8 mouse cellular contexts compared by ENCODE assay signal in genomic region chr9:21752252-21752792, GRCm38 (mm10). TPM values are rescaled to one million over a fixed set of nuclear protein-coding genes. Genes with fewer than 3 reads are reported as not detected.
A peak's percentile ranks its signal among the peaks of the same experiment; 100 is the strongest.
DNase-seq lines count a peak whose midpoint lies in the region; ATAC-seq lines count a peak whose summit lies in the region.

No protein-coding gene starts in this region.

- peak; percentile 38; the same call in 1 of the 2 replicates for ATAC-seq in heart, embryonic 15.5 days (replicated peaks; ENCODE audit: insufficient number of reproducible peaks, insufficient read depth, low FRiP score, low read depth)

- WGBS in embryonic facial prominence, embryonic 10.5 days: 55% methylated on average over 10 of the region's 10 CpGs
- 27% methylated on average over 10 of the region's 10 CpGs for whole genome bisulfite sequencing in heart, embryonic 15.5 days
- 64% methylated on average over 10 of the region's 10 CpGs for WGBS in limb, embryonic 10.5 days

- H3K4me1 ChIP-seq in embryonic facial prominence, embryonic 10.5 days: peaks cover 19% of the 10 kb centered on the region
- peaks cover 56% of the 10 kb centered on the region for H3K4me1 ChIP-seq in heart, embryonic 15.5 days (replicated peaks)
- H3K4me1 ChIP-seq in limb, embryonic 10.5 days: peaks cover 15% of the 10 kb centered on the region

- no peaks in the 10 kb centered on the region for H3K27me3 ChIP-seq in embryonic facial prominence, embryonic 10.5 days (replicated peaks; ENCODE audit: low read depth, poor library complexity, severe bottlenecking)
- H3K27me3 ChIP-seq in heart, embryonic 15.5 days: no peaks in the 10 kb centered on the region
- no peaks in the 10 kb centered on the region for H3K27me3 ChIP-seq in limb, embryonic 10.5 days (ENCODE audit: low read depth, poor library complexity, severe bottlenecking)

- H3K9ac ChIP-seq in heart, embryonic 15.5 days: peak overlapping the region; percentile 26; the same call in 1 of the 2 replicates

- H3K9me3 ChIP-seq in embryonic facial prominence, embryonic 10.5 days: no peaks in the 10 kb centered on the region
- no peaks in the 10 kb centered on the region for H3K9me3 ChIP-seq in heart, embryonic 15.5 days (replicated peaks)
- H3K9me3 ChIP-seq in limb, embryonic 10.5 days (replicated peaks): no peaks in the 10 kb centered on the region

- H3K4me2 ChIP-seq in heart, embryonic 15.5 days: no peak overlapping the region

- peaks cover 78% of the 10 kb centered on the region for H3K36me3 ChIP-seq in embryonic facial prominence, embryonic 10.5 days (replicated peaks)
- H3K36me3 ChIP-seq in heart, embryonic 15.5 days: peaks cover 7% of the 10 kb centered on the region; the same call in 1 of the 2 replicates
- H3K36me3 ChIP-seq in limb, embryonic 10.5 days: peaks cover 78% of the 10 kb centered on the region

- H3K4me3 ChIP-seq in embryonic facial prominence, embryonic 10.5 days: no peak overlapping the region
- H3K4me3 ChIP-seq in heart, embryonic 15.5 days: no peak overlapping the region
- H3K4me3 ChIP-seq in limb, embryonic 10.5 days: no peak overlapping the region

- peak overlapping the region; percentile 40 for H3K27ac ChIP-seq in embryonic facial prominence, embryonic 10.5 days (replicated peaks)
- H3K27ac ChIP-seq in heart, embryonic 15.5 days: peak overlapping the region; percentile 75
- H3K27ac ChIP-seq in limb, embryonic 10.5 days: peak overlapping the region; percentile 66; the same call in 1 of the 2 replicates

- peak; percentile 56 to 58 for DNase-seq in left cerebral cortex, adult 18-20 months (ENCODE audit: low spot score in 2 of 2)
- DNase-seq in left cerebral cortex, adult 11 months (ENCODE audit: low spot score): no peak
- DNase-seq in embryonic facial prominence, embryonic 10.5 days (ENCODE audit: low spot score): no peak
- no peak for DNase-seq in limb, embryonic 10.5 days (ENCODE audit: low spot score)
- peak; percentile 43 for DNase-seq in right cerebral cortex, postnatal 14 days
- no peak for DNase-seq in layer of hippocampus, adult 18-20 months (ENCODE audit: low spot score in 2 of 2)
- DNase-seq in neural tube, embryonic 10.5 days (ENCODE audit: extremely low spot score, low spot score): no peak

RNA-seq across cellular contexts. Expression of gene Spc24, which starts 7.8 kb away (rescaled TPM):
- 1 to 10 TPM; 3.1 to 5.0 TPM for total RNA-seq in left cerebral cortex, adult 18-20 months (2021)
- polyA plus RNA-seq in embryonic facial prominence, embryonic 10.5 days (2016; fragmentation: Nextera tagmentation; extraction: Ambion mirVana): 187 TPM in 2 replicates
- polyA plus RNA-seq in heart, embryonic 15.5 days (2015; fragmentation: Nextera tagmentation; extraction: Ambion mirVana): 69.6 and 88.1 TPM in 2 replicates
- 225 and 232 TPM in 2 replicates for polyA plus RNA-seq in limb, embryonic 10.5 days (2016; fragmentation: Nextera tagmentation; extraction: Ambion mirVana)
- 1 to 10 TPM; 1.9 to 2.7 TPM for total RNA-seq in layer of hippocampus, adult 18-20 months (2021)

RNA-seq across cellular contexts. Expression of gene Ldlr, which starts 29.0 kb away (rescaled TPM):
- 10 to 100 TPM; 16.2 to 27.7 TPM for total RNA-seq in left cerebral cortex, adult 18-20 months (2021)
- 51.6 and 55.9 TPM in 2 replicates for polyA plus RNA-seq in embryonic facial prominence, embryonic 10.5 days (2016; fragmentation: Nextera tagmentation; extraction: Ambion mirVana)
- 12.9 and 25.0 TPM in 2 replicates for polyA plus RNA-seq in heart, embryonic 15.5 days (2015; fragmentation: Nextera tagmentation; extraction: Ambion mirVana)
- polyA plus RNA-seq in limb, embryonic 10.5 days (2016; fragmentation: Nextera tagmentation; extraction: Ambion mirVana): 55.2 and 57.3 TPM in 2 replicates
- 10 to 100 TPM; 13.1 to 15.4 TPM for total RNA-seq in layer of hippocampus, adult 18-20 months (2021)

RNA-seq across cellular contexts. Expression of gene Kank2, which starts 46.2 kb away (rescaled TPM):
- total RNA-seq in left cerebral cortex, adult 18-20 months (2021): 1 to 10 TPM; 8.4 to 9.1 TPM
- polyA plus RNA-seq in embryonic facial prominence, embryonic 10.5 days (2016; fragmentation: Nextera tagmentation; extraction: Ambion mirVana): 15.3 and 17.8 TPM in 2 replicates
- 20.0 and 26.3 TPM in 2 replicates for polyA plus RNA-seq in heart, embryonic 15.5 days (2015; fragmentation: Nextera tagmentation; extraction: Ambion mirVana)
- 22.7 and 24.2 TPM in 2 replicates for polyA plus RNA-seq in limb, embryonic 10.5 days (2016; fragmentation: Nextera tagmentation; extraction: Ambion mirVana)
- 1 to 10 TPM; 7.4 to 7.6 TPM for total RNA-seq in layer of hippocampus, adult 18-20 months (2021)

Comparison
In these comparisons a context has a peak if more than half of its experiments do, and no peak if none do; other contexts are left out.
1. DNase-seq: peak in left cerebral cortex, adult 18-20 months (2 of 2) and right cerebral cortex, postnatal 14 days (single experiment); none in left cerebral cortex, adult 11 months (single experiment), embryonic facial prominence, embryonic 10.5 days (single experiment), limb, embryonic 10.5 days (single experiment), layer of hippocampus, adult 18-20 months (0 of 2) and neural tube, embryonic 10.5 days (single experiment).
2. Peak in every context shown above with its lines, with median percentiles within 50 percentile points of each other: H3K27ac ChIP-seq.